Mouse (Mus musculus): ENCODE results near the gene Lemd1. TPM values are rescaled to one million over a fixed set of nuclear protein-coding genes. Genes with fewer than 3 reads are reported as not detected.

Gene Lemd1
- total RNA-seq, 2 experiments from 2014 or later: not detected

DNA sequence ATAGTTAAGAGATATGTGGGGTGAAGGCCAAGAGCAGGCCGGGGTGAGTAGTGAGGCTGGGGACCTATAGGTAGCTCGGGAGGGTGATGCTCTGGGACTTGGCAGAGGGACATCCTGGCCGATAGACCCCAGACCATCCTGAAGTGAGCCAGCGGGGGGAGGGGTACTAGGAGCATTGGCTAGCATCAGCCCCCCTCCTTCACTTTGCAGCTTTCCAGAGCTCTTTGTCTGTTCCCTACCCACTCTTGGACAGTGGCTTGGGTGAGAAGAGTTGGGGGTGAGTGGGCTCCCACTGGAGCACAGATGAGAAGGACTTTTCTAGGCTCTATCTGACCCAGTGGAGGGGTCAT, 10.3 kb downstream of the Lemd1 start:
- DNase-seq: no peak

GRCm38 (mm10) chr1:132201936-132202335, 10.7 kb downstream of the Lemd1 start:
- DNase-seq: no peak

DNA sequence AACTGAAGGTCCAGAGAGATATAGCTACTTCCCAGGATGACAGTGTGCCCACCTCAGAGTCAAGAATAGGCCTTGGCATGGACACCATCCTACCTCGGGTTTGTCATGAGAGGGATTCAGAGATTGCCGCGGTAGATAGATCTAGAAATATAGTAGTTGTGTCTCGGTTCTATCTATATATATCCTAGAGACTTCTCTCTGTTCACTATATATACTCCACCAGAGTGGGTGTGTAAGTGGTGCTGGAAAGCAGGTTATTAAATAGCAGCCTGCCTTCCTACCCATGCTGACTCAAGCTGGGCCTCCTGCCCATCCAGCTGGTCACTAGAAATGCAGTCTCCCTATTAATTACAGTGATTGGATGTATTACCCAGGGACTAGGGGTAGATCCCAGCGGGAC, 11.5 kb downstream of the Lemd1 start:
- DNase-seq: no peak

- no peak for DNase-seq
Observed at GRCm38 (mm10) chr1:132205958-132206357, 14.7 kb downstream of the Lemd1 start.

- no peak for DNase-seq
Observed at GRCm38 (mm10) chr1:132206828-132207227, 15.6 kb downstream of the Lemd1 start.

DNA sequence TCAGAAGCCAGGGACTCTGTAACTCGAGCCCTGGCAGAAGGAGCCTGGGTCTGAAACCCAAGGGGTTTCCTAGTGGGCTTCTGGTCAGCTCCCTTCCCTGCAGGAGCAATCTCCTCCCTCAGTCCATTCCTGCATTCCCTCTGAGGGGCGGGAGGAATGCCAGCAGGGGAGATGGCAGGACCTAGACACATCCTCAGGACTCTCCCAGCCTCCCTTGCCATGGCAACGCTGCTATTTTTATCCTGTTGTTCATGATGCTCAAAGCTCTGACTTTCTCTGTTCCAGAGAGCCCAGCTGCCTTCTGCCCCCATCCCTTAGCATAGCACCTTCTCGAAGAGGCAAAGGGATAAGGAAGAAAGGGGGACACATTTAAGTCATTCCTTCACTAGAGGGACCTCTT, 16.9 kb downstream of the Lemd1 start:
- no peak for DNase-seq

DNA sequence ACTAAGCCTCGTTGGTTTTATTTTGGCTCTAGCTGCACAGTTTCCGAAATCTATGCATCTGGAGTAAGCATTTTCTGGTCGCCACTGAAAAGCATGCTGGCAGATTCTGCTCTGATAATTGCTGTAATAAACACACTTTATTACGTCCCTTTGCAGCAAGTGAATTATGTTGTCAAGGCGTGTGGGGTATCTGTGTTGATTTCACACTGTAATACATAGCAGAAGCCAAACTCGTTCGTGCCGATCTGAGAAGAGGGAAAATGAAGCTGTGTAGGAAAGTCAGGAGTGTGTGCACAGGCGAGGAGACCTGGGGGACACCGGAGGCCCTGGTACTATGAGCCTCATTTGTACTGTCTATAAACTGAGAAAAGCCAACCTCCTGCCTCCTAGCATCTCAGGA, 18.2 kb downstream of the Lemd1 start:
- no peak for DNase-seq

DNA sequence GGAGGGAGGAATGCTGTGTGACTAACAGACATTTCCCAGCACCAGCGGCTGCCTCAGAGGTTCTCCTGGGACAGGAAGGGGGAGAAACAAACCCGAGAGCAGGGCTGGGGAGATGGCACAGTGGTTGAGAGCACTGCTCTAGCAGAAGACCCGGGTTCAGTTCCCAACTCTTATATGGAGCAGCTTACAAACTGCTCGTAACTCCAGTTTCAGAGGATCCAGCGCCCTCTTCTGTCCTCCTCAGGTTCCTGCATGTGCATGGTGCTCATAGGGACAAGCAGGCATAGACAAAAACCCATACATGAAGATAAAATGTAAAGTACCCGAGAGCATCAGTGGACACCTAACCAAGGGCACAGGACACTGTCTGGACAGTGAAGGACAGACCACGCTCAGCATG, 19.7 kb downstream of the Lemd1 start:
- DNase-seq: no peak

DNA sequence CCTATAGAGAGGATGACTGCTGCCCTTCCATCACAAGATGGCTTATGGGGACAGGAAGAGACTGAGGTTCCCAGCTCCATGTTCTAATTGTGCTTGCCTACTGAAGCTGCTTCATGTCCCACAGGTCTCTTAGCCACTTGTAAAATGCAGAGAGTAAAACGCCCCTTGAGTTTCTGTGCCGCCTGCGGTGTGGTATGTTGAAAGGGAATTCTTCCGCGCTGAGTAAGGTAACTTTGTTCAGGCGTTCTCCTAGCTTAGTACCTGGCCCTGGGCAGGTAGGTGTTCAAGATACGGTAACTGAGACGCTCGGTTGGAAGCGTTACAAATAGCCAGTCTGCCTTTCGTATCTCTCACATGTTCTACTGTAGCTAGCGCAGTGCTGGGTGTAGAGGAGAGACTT, 20.4 kb downstream of the Lemd1 start:
- no peak for DNase-seq

- no peak for DNase-seq
Observed at GRCm38 (mm10) chr1:132212218-132212617, 21.0 kb downstream of the Lemd1 start.

DNA sequence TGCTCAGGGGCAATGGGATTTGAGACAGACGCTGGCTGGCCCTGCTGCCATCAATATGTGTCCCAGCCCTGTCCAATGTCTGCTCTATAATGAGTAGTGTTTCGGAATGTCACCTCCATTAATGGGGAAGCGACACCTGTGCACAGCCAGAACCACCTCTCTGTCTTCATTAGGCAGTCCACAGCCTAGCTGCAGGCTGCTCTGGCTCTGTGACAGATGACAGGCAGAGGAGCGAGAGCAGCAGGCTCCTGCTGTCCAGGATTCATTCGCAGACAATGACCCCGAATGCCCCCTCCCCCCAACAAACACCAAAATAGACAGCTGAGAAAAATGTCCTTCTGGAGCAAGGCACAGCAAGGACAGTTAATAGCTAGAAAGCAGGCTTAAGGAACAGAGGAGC, 21.8 kb downstream of the Lemd1 start:
- DNase-seq: no peak

DNA sequence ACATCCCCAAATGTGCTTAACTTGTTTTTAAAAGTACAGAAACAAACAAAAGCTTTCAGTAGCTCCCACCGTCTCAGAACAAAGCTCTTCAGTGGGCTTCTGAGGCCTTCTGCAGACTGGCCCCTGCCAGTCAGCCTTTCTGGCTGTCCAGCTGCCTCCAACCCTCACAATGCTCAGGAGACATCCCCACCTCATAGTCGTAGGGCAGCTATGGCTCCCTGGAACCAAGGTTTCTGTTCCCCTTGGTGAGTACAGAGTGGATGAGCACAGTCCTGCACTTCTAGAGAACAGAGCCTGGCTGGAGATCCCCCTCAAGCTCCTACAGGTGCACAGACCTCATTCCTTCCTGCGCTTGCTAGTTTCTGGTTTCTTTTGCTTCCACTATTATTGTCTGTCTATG, 25.0 kb downstream of the Lemd1 start:
- no peak for DNase-seq

DNA sequence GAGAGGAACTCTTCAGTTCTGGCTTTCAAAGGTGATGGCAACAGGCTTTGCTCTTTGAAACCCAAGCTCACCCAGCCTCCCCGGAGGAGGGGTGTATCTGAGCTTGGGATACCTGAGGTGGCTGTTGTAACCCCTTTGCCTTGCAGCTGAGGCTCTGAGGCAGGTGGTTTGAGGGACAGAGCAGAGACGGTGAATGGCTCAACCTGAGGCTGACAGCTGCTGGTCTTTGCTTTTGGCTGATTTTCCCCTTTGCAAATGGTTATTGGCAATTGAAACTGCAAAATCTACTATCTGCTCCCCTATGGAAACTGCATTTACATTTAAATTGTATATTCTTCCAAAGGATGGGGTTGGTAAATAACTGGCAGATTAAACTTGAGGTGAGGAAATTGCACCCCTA, 30.4 kb downstream of the Lemd1 start:
- no peak for DNase-seq

DNA sequence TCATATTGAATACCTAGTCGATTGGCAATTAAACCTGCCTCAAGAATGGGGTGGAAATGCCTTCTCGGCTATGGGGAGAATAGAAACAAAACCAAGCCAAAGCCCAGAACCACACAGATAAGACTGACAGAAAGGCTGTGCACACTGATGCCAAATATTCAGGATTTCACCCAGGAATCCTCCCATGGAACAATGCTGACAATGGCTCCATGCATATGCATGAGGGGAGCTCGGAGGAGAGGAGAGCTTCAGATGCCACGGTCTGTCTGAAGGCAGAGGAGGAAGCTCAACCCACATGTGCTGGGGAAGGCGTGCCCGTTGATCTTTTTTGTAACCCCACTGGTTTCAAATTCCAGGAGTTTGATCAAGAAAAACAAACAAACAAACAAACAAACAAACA, 30.9 kb downstream of the Lemd1 start:
- DNase-seq: no peak

DNA sequence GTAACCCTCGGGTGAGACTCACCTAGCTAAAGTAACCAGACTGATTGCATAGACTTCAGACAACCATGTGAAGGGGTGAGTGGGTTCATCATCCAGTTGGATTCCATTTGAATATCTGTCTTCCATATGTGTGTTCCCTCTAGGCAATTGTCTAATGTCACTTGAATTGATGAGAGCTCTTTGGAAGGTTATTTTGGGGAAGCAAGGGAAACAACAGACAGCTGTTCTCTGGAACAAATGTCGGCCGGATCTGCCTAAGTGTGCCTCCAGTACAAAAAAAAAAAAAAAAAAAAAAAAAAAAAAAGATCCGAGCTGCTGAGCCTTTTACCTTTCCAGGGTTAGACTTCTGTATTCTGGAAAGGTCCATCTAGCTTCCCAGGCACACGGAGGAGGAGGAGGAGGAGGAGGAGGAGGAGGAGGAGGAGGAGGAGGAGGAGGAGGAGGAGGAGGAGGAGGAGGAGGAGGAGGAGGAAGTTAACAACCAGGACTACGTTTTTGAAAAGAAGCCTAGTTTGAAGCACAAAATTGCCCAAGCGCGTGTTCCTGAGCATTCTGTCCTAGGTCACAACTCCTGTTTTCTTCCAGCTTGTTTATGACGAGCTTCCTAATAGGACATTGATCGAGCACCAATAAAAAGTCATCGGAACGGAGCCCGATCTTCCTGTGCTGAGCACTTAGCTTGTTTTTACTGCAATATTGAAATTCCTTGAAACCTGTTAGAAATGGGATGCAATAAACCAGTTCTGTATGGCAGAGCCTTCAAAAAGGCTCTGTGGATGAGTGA, 35.3 kb downstream of the Lemd1 start:
- DNase-seq: no peak

DNA sequence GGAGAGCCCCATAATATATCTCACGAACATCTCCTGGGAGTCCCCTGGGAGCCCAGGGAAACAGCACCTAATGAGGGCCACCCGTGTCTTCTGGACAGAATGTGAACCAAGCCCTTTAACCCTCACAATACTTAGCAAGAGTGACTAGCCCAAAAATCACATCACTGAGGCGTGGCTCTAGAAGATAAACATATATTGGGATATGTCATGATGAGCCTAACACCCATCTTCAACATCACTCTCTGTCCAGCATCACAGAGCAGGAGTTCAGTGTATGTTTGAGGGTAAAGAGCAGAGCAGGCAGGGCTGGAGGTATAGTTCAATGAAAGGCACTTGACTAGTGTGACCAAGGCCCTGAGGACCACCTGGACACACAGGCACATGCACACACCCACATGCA, 38.4 kb downstream of the Lemd1 start, which contains the start of gene Gm10188:
TSS of gene Gm10188 (minus strand) at position 101 of the 400 bp plus-strand sequence.
- DNase-seq: no peak

GRCm38 (mm10) chr1:132231470-132232274, 40.4 kb downstream of the Lemd1 start:
- DNase-seq: no peak

DNA sequence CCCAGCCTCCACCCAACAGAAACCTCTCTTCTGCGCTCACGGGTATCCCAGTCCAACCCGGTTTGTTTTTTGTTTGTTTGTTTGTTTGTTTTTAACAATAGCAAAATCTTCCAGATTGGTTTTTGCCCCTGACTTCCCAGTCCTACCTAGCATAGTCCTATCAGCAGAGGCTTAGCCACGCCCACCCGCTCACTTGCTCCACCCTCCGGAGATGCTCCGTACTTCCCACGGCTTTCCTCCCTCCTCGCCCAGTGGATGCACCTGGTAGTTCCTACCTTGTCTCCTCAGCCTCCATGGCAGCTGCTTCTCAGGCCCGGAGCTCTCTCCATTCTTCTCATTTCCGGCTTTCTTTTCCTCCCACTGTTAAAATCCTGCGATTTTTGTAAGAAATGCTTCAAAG, 42.3 kb downstream of the Lemd1 start:
- DNase-seq: no peak

DNA sequence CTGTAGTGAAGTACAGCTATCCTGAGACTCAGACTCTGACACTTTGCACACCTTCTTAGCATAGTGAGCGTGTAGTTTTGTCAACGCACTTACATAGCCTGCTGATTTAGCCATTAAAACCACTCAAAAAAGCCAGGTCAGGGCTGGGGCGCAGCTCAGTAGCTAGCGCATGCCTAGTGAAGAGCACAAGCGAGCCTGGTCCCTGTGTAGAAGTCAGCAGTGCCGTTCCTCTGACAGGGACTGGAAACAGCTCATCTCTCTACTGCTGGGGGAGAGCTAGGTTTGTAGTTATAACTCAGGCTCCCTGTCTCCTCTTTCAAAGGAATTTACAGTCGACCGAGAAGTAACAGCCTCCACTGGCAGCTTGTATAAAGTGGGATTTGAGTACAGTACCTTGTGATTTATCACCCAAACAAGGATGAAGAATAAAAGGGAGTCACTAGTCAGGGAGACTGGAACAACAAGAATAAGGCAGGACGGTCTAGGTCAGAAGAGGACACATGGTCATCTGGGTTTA, 43.6 kb downstream of the Lemd1 start:
- DNase-seq: no peak

DNA sequence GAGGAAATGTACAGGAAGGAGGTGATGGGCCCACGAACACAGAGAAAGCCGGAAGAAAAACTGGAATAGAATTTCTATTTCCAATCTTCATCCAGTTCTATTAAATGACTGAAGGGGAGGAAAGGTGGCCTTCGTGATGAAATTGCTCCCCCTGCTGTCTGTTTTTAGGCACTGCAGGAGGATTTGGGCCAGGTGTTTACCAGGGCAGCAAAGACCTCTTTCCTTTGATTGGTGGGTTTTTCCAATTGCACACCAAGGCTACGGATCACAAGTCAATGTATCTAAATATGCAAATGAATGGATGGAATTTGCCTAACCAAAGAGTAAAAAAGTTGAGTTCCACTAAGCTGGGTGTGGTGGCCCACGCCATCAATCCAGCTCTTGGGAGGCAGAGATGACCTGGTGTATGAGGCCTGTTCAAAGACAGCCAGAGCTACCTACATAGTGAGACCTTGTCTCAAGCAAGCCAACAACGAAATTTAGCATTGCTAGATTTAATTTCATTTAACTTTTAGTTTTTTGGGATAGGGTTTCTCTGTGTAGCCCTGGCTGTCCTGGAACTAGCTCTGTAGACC, 46.4 kb downstream of the Lemd1 start:
- no peak for DNase-seq

DNA sequence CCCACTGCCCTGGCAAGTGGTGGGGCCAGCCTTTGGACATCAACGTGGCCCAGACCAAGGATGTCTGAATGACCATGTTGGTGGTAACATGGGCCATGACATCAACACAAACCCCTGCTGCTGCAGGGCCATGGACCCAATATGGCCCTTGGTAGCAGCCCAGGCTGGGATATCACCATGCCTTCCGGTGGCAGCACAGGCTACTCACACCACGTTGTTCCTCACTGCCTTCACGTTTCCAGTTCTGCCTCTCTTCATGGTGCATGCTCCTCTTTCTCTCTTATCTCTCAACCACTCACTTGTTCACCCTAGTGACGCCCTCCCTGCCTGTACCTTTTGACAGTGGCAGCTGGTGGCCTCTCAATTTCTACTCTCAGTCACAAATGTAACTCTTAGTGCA, 53.8 kb downstream of the Lemd1 start:
- DNase-seq: no peak

DNA sequence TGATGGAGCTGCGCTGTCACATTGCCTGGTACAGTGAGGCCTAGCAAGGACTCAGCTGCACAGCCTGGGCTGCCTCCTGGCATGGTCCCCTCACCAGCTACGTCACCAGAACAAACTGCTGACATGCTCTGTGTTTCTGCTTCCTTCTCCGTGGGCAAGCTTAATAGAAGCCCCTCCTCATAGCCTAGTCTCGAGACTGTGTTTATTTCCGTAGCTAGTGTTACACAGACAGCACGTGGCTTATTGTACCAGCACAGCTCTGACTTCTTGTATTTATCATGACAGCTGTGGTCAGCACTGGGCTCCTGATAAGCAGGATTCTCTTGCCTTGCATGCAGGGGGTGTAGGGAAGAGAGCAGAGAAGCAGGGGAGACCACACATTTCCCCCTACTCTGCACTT, 54.9 kb downstream of the Lemd1 start:
- DNase-seq: no peak

DNA sequence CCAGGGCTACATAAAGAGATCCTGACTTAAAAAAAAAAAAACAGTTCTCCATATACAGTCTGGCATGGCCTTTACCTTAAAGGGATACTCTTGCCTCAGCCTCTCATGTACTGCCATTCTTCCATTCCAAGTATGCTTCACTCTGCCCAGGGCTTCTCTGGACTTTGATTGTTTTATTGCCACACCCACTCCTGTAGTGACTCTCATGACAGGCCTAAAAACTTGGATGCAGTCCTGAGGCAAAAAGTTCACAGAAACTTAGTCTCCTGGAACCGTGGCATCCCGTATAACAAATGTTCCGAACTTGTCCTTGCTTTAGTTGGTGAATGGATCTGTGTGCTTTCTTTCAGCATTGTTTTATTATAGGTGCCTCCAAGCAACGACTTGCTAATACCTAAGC, 55.4 kb downstream of the Lemd1 start:
- no peak for DNase-seq

Data from gastrocnemius, postnatal 25 days (tissue).